10 mouse cellular contexts compared by ENCODE assay signal in the genomic region with DNA sequence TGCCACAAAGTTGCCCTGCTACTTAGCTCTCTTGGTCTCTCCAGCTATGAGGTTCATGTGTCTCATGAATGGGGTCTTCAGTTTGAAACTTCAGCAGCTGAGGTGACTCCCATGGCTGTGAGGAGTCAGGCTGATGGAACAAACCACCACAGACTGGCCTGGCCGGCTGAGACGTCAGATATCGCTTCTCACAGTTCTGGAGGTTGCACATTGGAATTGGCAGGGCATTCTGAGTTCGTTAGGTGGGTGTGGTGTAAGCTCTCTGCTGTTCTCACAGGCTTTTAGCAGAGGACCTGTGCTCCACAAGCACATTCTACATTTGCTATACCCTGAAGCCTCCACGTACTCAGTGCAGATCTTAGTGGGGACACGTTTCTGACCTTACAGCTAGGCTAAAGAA.
DNase-seq lines count a peak whose midpoint lies in the region; ATAC-seq and TF ChIP-seq lines count a peak whose summit lies in the region.
"Had no signal": no experiment of that assay in that cellular context is flagged by ENCODE, and none has a peak within 500 bp of the region (broad histone marks: within the 10 kb centered on the region; RNA-seq: fewer than 3 reads in every experiment).

No protein-coding gene starts in this region.

- WGBS in heart, embryonic 12.5 days = 8% methylated on average over 6 of the region's 6 CpGs
- 32% methylated on average over 6 of the region's 6 CpGs for WGBS in lung, postnatal 0 days

- H3K79me2 ChIP-seq in C2C12 (ENCODE audit: control insufficient read depth, insufficient read depth) = peaks cover 99% of the 10 kb centered on the region

- peak overlapping the region; percentile 68 for H3K27ac ChIP-seq in heart, embryonic 12.5 days (ENCODE audit: poor library complexity, severe bottlenecking)
- H3K27ac ChIP-seq in lung, postnatal 0 days (ENCODE audit: low read length) = no peak overlapping the region
- H3K27ac ChIP-seq: hindbrain, embryonic 15.5 days; macrophage had no signal

- no peaks in the 10 kb centered on the region for H3K9me3 ChIP-seq in heart, embryonic 12.5 days (replicated peaks)
- no peaks in the 10 kb centered on the region for H3K9me3 ChIP-seq in lung, postnatal 0 days (ENCODE audit: low read length)
- H3K9me3 ChIP-seq: hindbrain, embryonic 15.5 days had no signal

- H3K4me3 ChIP-seq in C2C12 (ENCODE audit: insufficient read depth, poor library complexity, severe bottlenecking) = no peak overlapping the region
- H3K4me3 ChIP-seq in heart, embryonic 12.5 days = no peak overlapping the region
- H3K4me3 ChIP-seq in lung, postnatal 0 days (ENCODE audit: low read depth, low read length) = no peak overlapping the region
- H3K4me3 ChIP-seq: hindbrain, embryonic 15.5 days had no signal

- TF ChIP-seq EP300 in lung, postnatal 0 days (IDR thresholded peaks at IDR 0.05) = no peak

- peaks cover 71% of the 10 kb centered on the region for H3K79me3 ChIP-seq in C2C12 (ENCODE audit: low read depth)

- no peak for TF ChIP-seq CTCF in C2C12 (IDR thresholded peaks at IDR 0.05; ENCODE audit: control insufficient read depth, insufficient read depth, insufficient read length)
- TF ChIP-seq CTCF in lung, postnatal 0 days (IDR thresholded peaks at IDR 0.05) = no peak

- no peaks in the 10 kb centered on the region for H3K27me3 ChIP-seq in C2C12 (ENCODE audit: control insufficient read depth, insufficient read depth, insufficient read length)
- no peaks in the 10 kb centered on the region for H3K27me3 ChIP-seq in heart, embryonic 12.5 days (replicated peaks)
- H3K27me3 ChIP-seq in lung, postnatal 0 days (replicated peaks; ENCODE audit: insufficient read depth, low read length) = no peaks in the 10 kb centered on the region
- H3K27me3 ChIP-seq: hindbrain, embryonic 15.5 days had no signal

- H3K36me3 ChIP-seq in C2C12 (ENCODE audit: control insufficient read depth, insufficient read depth) = no peaks in the 10 kb centered on the region
- no peaks in the 10 kb centered on the region for H3K36me3 ChIP-seq in heart, embryonic 12.5 days
- no peaks in the 10 kb centered on the region for H3K36me3 ChIP-seq in lung, postnatal 0 days (ENCODE audit: insufficient read depth, low read length)
- H3K36me3 ChIP-seq: hindbrain, embryonic 15.5 days had no signal

- peak overlapping the region; percentile 40; the same call in 1 of the 2 replicates for H3K4me2 ChIP-seq in heart, embryonic 12.5 days
- H3K4me2 ChIP-seq in lung, postnatal 0 days (replicated peaks; ENCODE audit: low read depth, low read length) = no peak overlapping the region
- H3K4me2 ChIP-seq: hindbrain, embryonic 15.5 days had no signal

- peak overlapping the region; percentile 43; the same call in 1 of the 2 replicates for H3K9ac ChIP-seq in heart, embryonic 12.5 days
- no peak overlapping the region for H3K9ac ChIP-seq in lung, postnatal 0 days (replicated peaks; ENCODE audit: low read depth)
- H3K9ac ChIP-seq: hindbrain, embryonic 15.5 days had no signal

- H3K4me1 ChIP-seq in heart, embryonic 12.5 days (replicated peaks) = peaks cover 78% of the 10 kb centered on the region
- peaks cover 33% of the 10 kb centered on the region; the same call in 1 of the 2 replicates for H3K4me1 ChIP-seq in lung, postnatal 0 days (ENCODE audit: insufficient read depth, low read depth, low read length)

- H3ac ChIP-seq in C2C12 (ENCODE audit: control insufficient read depth, insufficient read length, low read depth) = peak overlapping the region; percentile 7

- no peak for ATAC-seq in heart, embryonic 12.5 days (ENCODE audit: insufficient number of reproducible peaks, low FRiP score)
- no peak for ATAC-seq in lung, postnatal 0 days
- no peak for ATAC-seq in activated CD4-positive, CD25-positive, alpha-beta regulatory T cell, adult 4 months

- peak; percentile 43 for DNase-seq in A20 (ENCODE audit: low read depth, low spot score)
- peak; percentile 54 for DNase-seq in lung, postnatal 0 days (ENCODE audit: low spot score)
- DNase-seq in adrenal gland, adult 2 months = no peak
- no peak for DNase-seq in ovary, postnatal 36 days (ENCODE audit: low spot score)
- DNase-seq: cerebellum, postnatal 36 days had no signal

TF ChIP-seq in C2C12, 6 proteins besides CTCF, POLR2A, EP300 and RAD21:
- no peak for TF ChIP-seq MYOG (IDR thresholded peaks at IDR 0.05; ENCODE audit: control insufficient read depth, extremely low read depth, insufficient read length)
- no peak for TF ChIP-seq USF1 (IDR thresholded peaks at IDR 0.05; ENCODE audit: low read depth)
- TF ChIP-seq MYOD1 (IDR thresholded peaks at IDR 0.05; ENCODE audit: control insufficient read depth, insufficient read length, low read depth) = no peak
- no peak for TF ChIP-seq FOSL1 (IDR thresholded peaks at IDR 0.05; ENCODE audit: insufficient read depth, low read length, poor library complexity, severe bottlenecking)
- TF ChIP-seq CEBPB (IDR thresholded peaks at IDR 0.05; ENCODE audit: low read depth) = no peak
- TF ChIP-seq MAX (IDR thresholded peaks at IDR 0.05) = no peak

Comparison
In these comparisons a context has a peak if more than half of its experiments do, and no peak if none do; other contexts are left out.
1. DNase-seq: peak in A20 (single experiment) and lung, postnatal 0 days (single experiment); none in adrenal gland, adult 2 months (single experiment) and ovary, postnatal 36 days (single experiment).